Mouse (Mus musculus) cerebellum, adult 11 months (tissue): Measurements from ENCODE around the gene Tmem132d.
"Not testable (repeated sequence)": the region's sequence is repeated elsewhere in the genome, so short reads cannot be mapped to it uniquely, and the experiment has no call there.

ENCODE experiments used
- DNase-seq: peaks from one replicate; pipeline ENCODE4 v3.0.0; 2022

Gene Tmem132d

GRCm38 (mm10) chr5:127756011-127756410 lies 676.9 kb downstream of the Tmem132d start:
- no peak for DNase-seq

- DNase-seq: no peak
Measured at GRCm38 (mm10) chr5:127755594-127755993, 677.3 kb downstream of the Tmem132d start.

GRCm38 (mm10) chr5:127751262-127751975 lies 681.5 kb downstream of the Tmem132d start:
- no peak for DNase-seq

GRCm38 (mm10) chr5:127749540-127749939 lies 683.3 kb downstream of the Tmem132d start:
- DNase-seq: not testable (repeated sequence)

GRCm38 (mm10) chr5:127741331-127741730 lies 691.5 kb downstream of the Tmem132d start:
- DNase-seq: no peak
